Mouse (Mus musculus): ENCODE data around the gene Fbxo17.

DNA sequence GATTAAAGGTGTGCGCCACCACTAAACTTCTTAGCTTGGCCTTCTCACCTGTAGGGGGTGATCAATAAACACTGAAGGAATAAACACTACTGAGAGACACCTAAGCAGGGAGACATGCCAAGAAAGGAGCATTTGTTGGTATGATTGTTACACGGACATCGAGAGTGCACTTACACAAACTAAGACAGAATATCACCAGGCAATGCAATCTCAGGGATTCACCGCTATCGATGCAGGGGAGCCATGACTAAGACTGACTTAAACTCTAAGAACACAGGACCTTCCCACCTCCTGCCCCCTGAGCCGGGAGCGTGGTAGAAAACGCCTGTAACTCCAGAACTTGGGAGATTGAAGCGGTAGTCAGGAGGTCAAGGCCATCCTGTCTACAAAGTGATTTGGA is 24.3 kb downstream of the Fbxo17 start:
- no peak for TF ChIP-seq EP300 (IDR thresholded peaks at IDR 0.05)
- TF ChIP-seq CTCF (IDR thresholded peaks at IDR 0.05): no peak
